Mouse (Mus musculus) hindbrain, embryonic 11.5 days (tissue): ENCODE results near the gene Mslnl. TPM values are rescaled to one million over a fixed set of nuclear protein-coding genes. Genes with fewer than 3 reads are reported as not detected.

Source experiments
- ATAC-seq: fragments of 200-750 bp; cut with Nextera tagmentation; 2 replicates; pipeline ENCODE4 v1.8.0; 2017; ENCODE audit warnings: mild to moderate bottlenecking, moderate TSS enrichment, moderate library complexity; ENCODE audit not compliant: low FRiP score
- DNase-seq: peaks from one replicate; pipeline ENCODE4 v3.0.0-alpha.2; 2015; ENCODE audit warnings: low spot score
- H3K27ac ChIP-seq: fragments of 300-500 bp; sonication (generic); 2 replicates; pipeline ENCODE4 v1.5.1; 2014; ENCODE audit warnings: mild to moderate bottlenecking, low read depth, low read length
- H3K27me3 ChIP-seq: fragments of 300-500 bp; sonication (generic); 2 replicates; pipeline ENCODE4 v1.6.1; 2014; ENCODE audit warnings: mild to moderate bottlenecking, low read length, moderate library complexity, mixed read lengths; ENCODE audit not compliant: control insufficient read depth, insufficient read depth
- H3K36me3 ChIP-seq: fragments of 300-500 bp; sonication (generic); 2 replicates; pipeline ENCODE4 v1.6.1; 2014; ENCODE audit warnings: mild to moderate bottlenecking, low read length, moderate library complexity, mixed read lengths; ENCODE audit not compliant: control insufficient read depth, insufficient read depth
- H3K4me1 ChIP-seq: fragments of 300-500 bp; sonication (generic); replicated peaks from 2 replicates; pipeline ENCODE4 v1.6.1; 2014; ENCODE audit warnings: low read length, mixed read lengths; ENCODE audit not compliant: control insufficient read depth, insufficient read depth
- H3K4me2 ChIP-seq: fragments of 300-500 bp; sonication (generic); replicated peaks from 2 replicates; pipeline ENCODE4 v1.6.1; 2014; ENCODE audit warnings: mild to moderate bottlenecking, low read depth, low read length
- H3K4me3 ChIP-seq: fragments of 300-500 bp; sonication (generic); 2 replicates; pipeline ENCODE4 v1.5.1; 2014; ENCODE audit warnings: low read depth, low read length
- H3K9ac ChIP-seq: fragments of 300-500 bp; sonication (generic); 2 replicates; pipeline ENCODE4 v1.6.1; 2014; ENCODE audit warnings: low read depth, low read length
- H3K9me3 ChIP-seq: fragments of 300-500 bp; sonication (generic); 2 replicates; pipeline ENCODE4 v1.6.1; 2016; ENCODE audit warnings: low read length; ENCODE audit not compliant: control insufficient read depth
- WGBS: fragments of 180-500 bp; shearing (Covaris S2); extraction: QIAGEN DNeasy Blood & Tissue Kit; methylation state at CpG from one replicate; pipeline ENCODE4 v1.1.7; 2014; 5-methylcytosine and 5-hydroxymethylcytosine counted together
- polyA plus RNA-seq: library from polyadenylated mRNA; unstranded; fragments of >200 nt; fragmentation: Nextera tagmentation; extraction: Ambion mirVana; gene quantifications from 2 replicates; pipeline ENCODE4 v1.2.1, GENCODE M21; 2014

Mslnl gene
- polyA plus RNA-seq, 1 experiment from 2014 or later, result not detected

- Histone ChIP-seq H3K9me3 (no peaks in the 10 kb centered on the region), H3K4me1 (peaks cover 4% of the 10 kb centered on the region; the same call in 1 of the 2 replicates), H3K9ac (no peak overlapping the region), H3K4me3 (no peak overlapping the region), H3K27ac (no peak overlapping the region), H3K4me2 (no peak overlapping the region), H3K36me3 (no peaks in the 10 kb centered on the region; the same call in 1 of the 2 replicates), H3K27me3 (peaks cover 17% of the 10 kb centered on the region)
- WGBS, result 9% methylated on average over 6 of the region's 6 CpGs
- no peak for ATAC-seq
- no peak for DNase-seq
Observed at GRCm38 (mm10) chr17:25716130-25716529, 19.7 kb upstream of the Mslnl start.

GRCm38 (mm10) chr17:25716711-25717637 lies 18.9 kb upstream of the Mslnl start, which contains the start of gene Gng13:
Gene Gng13, plus strand, starts transcription at chr17:25717171.
- Histone ChIP-seq H3K27me3 (peaks cover 17% of the 10 kb centered on the region), H3K4me2 (peak within 1 kb of the TSS; percentile 64), H3K36me3 (no peaks in the 10 kb centered on the region; the same call in 1 of the 2 replicates), H3K9me3 (no peaks in the 10 kb centered on the region), H3K4me3 (peak within 1 kb of the TSS; percentile 17), H3K4me1 (peaks cover 4% of the 10 kb centered on the region; the same call in 1 of the 2 replicates), H3K9ac (0 out of 2 replicates have a peak within 1 kb of the TSS, but pooled peaks have one; percentile 13), H3K27ac (no peak within 1 kb of the TSS)
- WGBS, result 2% methylated on average over 39 of the region's 45 CpGs
- DNase-seq, result peak; percentile 34
- peak; percentile 38; the same call in 1 of the 2 replicates for ATAC-seq

GRCm38 (mm10) chr17:25717691-25718090 lies 18.2 kb upstream of the Mslnl start:
- DNase-seq (no peak), ATAC-seq (no peak)
- H3K4me3 ChIP-seq, result no peak overlapping the region
- no peaks in the 10 kb centered on the region for H3K9me3 ChIP-seq
- peaks cover 4% of the 10 kb centered on the region; the same call in 1 of the 2 replicates for H3K4me1 ChIP-seq
- H3K4me2 ChIP-seq, result peak overlapping the region; percentile 64
- H3K36me3 ChIP-seq, result no peaks in the 10 kb centered on the region; the same call in 1 of the 2 replicates
- WGBS, result 13% methylated on average over 6 of the region's 6 CpGs
- H3K27ac ChIP-seq, result no peak overlapping the region
- peaks cover 17% of the 10 kb centered on the region for H3K27me3 ChIP-seq
- no peak overlapping the region for H3K9ac ChIP-seq

- no peak overlapping the region for H3K9ac ChIP-seq
Observed at GRCm38 (mm10) chr17:25721476-25721875, 14.4 kb upstream of the Mslnl start.

GRCm38 (mm10) chr17:25723470-25723869 lies 12.4 kb upstream of the Mslnl start:
- peaks cover 13% of the 10 kb centered on the region for H3K4me1 ChIP-seq
- H3K9ac ChIP-seq, result no peak overlapping the region
- ATAC-seq (no peak), DNase-seq (no peak)
- no peak overlapping the region for H3K4me2 ChIP-seq
- 95% methylated on average over 19 of the region's 19 CpGs for WGBS
- no peaks in the 10 kb centered on the region; the same call in 1 of the 2 replicates for H3K36me3 ChIP-seq
- H3K27me3 ChIP-seq, result no peaks in the 10 kb centered on the region
- no peaks in the 10 kb centered on the region for H3K9me3 ChIP-seq
- H3K4me3 ChIP-seq, result no peak overlapping the region
- no peak overlapping the region for H3K27ac ChIP-seq

More at GRCm38 (mm10) chr17:25721476-25721875, 14.4 kb upstream of the Mslnl start:
- WGBS, result 86% methylated on average over 5 of the region's 5 CpGs
- H3K36me3 ChIP-seq, result no peaks in the 10 kb centered on the region; the same call in 1 of the 2 replicates
- no peak for ATAC-seq
- no peak overlapping the region for H3K4me2 ChIP-seq
- H3K27me3 ChIP-seq, result peaks cover 12% of the 10 kb centered on the region
- no peak for DNase-seq
- no peak overlapping the region for H3K4me3 ChIP-seq
- H3K9me3 ChIP-seq, result no peaks in the 10 kb centered on the region
- peaks cover 4% of the 10 kb centered on the region; the same call in 1 of the 2 replicates for H3K4me1 ChIP-seq
- H3K27ac ChIP-seq, result no peak overlapping the region

GRCm38 (mm10) chr17:25723919-25724318 lies 11.9 kb upstream of the Mslnl start:
- H3K4me3 ChIP-seq, result no peak overlapping the region
- DNase-seq (peak; percentile 19), ATAC-seq (no peak)
- H3K9me3 ChIP-seq, result no peaks in the 10 kb centered on the region
- H3K4me1 ChIP-seq, result peaks cover 14% of the 10 kb centered on the region
- no peaks in the 10 kb centered on the region; the same call in 1 of the 2 replicates for H3K36me3 ChIP-seq
- whole genome bisulfite sequencing, result 85% methylated on average over 7 of the region's 7 CpGs
- H3K4me2 ChIP-seq, result no peak overlapping the region
- no peak overlapping the region for H3K27ac ChIP-seq
- no peaks in the 10 kb centered on the region for H3K27me3 ChIP-seq
- H3K9ac ChIP-seq, result no peak overlapping the region

- peaks cover 14% of the 10 kb centered on the region for H3K4me1 ChIP-seq
- no peak for DNase-seq
- H3K9me3 ChIP-seq, result no peaks in the 10 kb centered on the region
- H3K27me3 ChIP-seq, result no peaks in the 10 kb centered on the region
- H3K36me3 ChIP-seq, result no peaks in the 10 kb centered on the region; the same call in 1 of the 2 replicates
- 78% methylated on average over 6 of the region's 6 CpGs for WGBS
- ATAC-seq, result no peak
- no peak overlapping the region for H3K4me3 ChIP-seq
- no peak overlapping the region for H3K9ac ChIP-seq
- no peak overlapping the region for H3K4me2 ChIP-seq
- H3K27ac ChIP-seq, result no peak overlapping the region
Observed at GRCm38 (mm10) chr17:25725264-25725663, 10.6 kb upstream of the Mslnl start.

- ATAC-seq, result peak; percentile 98
- H3K36me3 ChIP-seq, result no peaks in the 10 kb centered on the region
- H3K27ac ChIP-seq, result peak within 1 kb of the TSS; percentile 6; the same call in 1 of the 2 replicates
- peak within 1 kb of the TSS; percentile 62 for H3K4me3 ChIP-seq
- H3K9ac ChIP-seq, result peak within 1 kb of the TSS; percentile 74
- peak within 1 kb of the TSS; percentile 86 for H3K4me2 ChIP-seq
- H3K4me1 ChIP-seq, result peaks cover 15% of the 10 kb centered on the region
- 1% methylated on average over 37 of the region's 37 CpGs for WGBS
- no peaks in the 10 kb centered on the region for H3K9me3 ChIP-seq
- no peaks in the 10 kb centered on the region for H3K27me3 ChIP-seq
- DNase-seq, result peak; percentile 100
Observed at GRCm38 (mm10) chr17:25727265-25728008, 8.4 kb upstream of the Mslnl start, which contains the start of the genes Chtf18 and Rpusd1. Gene Chtf18, minus strand, starts transcription at chr17:25727419. Gene Rpusd1, plus strand, starts transcription at chr17:25727670.
